Mouse (Mus musculus) intestine, embryonic 15.5 days (tissue): Measurements from ENCODE around the gene Gm10309. TPM values are rescaled to one million over a fixed set of nuclear protein-coding genes. Genes with fewer than 3 reads are reported as not detected.

ENCODE experiments used
- ATAC-seq: fragments of 200-750 bp; cut with Nextera tagmentation; 2 replicates; pipeline ENCODE4 v1.8.0; 2017; ENCODE audit warnings: moderate TSS enrichment, moderate library complexity
- H3K27ac ChIP-seq: fragments of 300-500 bp; sonication (generic); 2 replicates; pipeline ENCODE4 v1.5.1; 2015; ENCODE audit warnings: mild to moderate bottlenecking, inconsistent platforms
- H3K27me3 ChIP-seq: fragments of 300-500 bp; sonication (generic); replicated peaks from 2 replicates; pipeline ENCODE4 v1.6.1; 2015; ENCODE audit warnings: inconsistent platforms
- H3K36me3 ChIP-seq: fragments of 300-500 bp; sonication (generic); 2 replicates; pipeline ENCODE4 v1.6.1; 2015; ENCODE audit warnings: inconsistent platforms
- H3K4me1 ChIP-seq: fragments of 300-500 bp; sonication (generic); replicated peaks from 2 replicates; pipeline ENCODE4 v1.6.1; 2015; ENCODE audit warnings: inconsistent platforms
- H3K4me2 ChIP-seq: fragments of 300-500 bp; sonication (generic); replicated peaks from 2 replicates; pipeline ENCODE4 v1.6.1; 2015; ENCODE audit warnings: mild to moderate bottlenecking, inconsistent platforms
- H3K4me3 ChIP-seq: fragments of 300-500 bp; sonication (generic); replicated peaks from 2 replicates; pipeline ENCODE4 v1.5.1; 2015; ENCODE audit warnings: inconsistent platforms
- H3K9ac ChIP-seq: fragments of 300-500 bp; sonication (generic); 2 replicates; pipeline ENCODE4 v1.6.1; 2015; ENCODE audit warnings: inconsistent platforms
- H3K9me3 ChIP-seq: fragments of 300-500 bp; sonication (generic); 2 replicates; pipeline ENCODE4 v1.6.1; 2016; ENCODE audit warnings: inconsistent platforms
- WGBS: fragments of 180-500 bp; shearing (Covaris S2); methylation state at CpG from one replicate; pipeline ENCODE4 v1.1.7; 2015; 5-methylcytosine and 5-hydroxymethylcytosine counted together
- polyA plus RNA-seq: library from polyadenylated mRNA; unstranded; fragments of >200 nt; fragmentation: Nextera tagmentation; extraction: Ambion mirVana; gene quantifications from 2 replicates; pipeline ENCODE4 v1.2.1, GENCODE M21; 2015

Gene Gm10309
- 0.16 and 0.21 TPM in 2 replicates for polyA plus RNA-seq

DNA sequence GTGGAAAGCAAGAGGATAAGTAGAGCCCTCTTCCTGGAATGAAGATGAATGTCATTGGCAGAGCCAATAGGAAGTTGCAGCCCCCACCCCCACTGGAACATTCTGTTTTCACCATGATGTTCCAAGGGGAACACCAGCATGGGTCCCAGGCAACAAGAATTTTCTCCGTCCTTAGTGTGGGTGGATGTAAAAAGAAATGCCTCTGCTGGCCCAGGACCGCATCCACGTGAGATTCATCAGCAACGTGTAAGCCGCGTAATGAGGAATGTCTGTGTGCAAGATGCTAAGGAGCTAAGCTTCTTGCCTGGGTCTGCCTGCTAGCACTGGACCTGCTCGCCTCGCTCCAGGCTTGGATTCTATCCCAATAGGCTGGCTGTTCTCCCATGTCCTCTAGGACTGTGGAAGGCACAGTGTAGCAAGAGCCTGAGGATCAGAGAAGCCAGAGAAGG lies at the start of gene Gm10309:
Gene Gm10309, minus strand, starts transcription at position 50 of the 449 bp plus-strand sequence.
- 89% methylated on average over 8 of the region's 8 CpGs for WGBS
- H3K9ac ChIP-seq: no peak within 1 kb of the TSS
- no peak for ATAC-seq
- no peak within 1 kb of the TSS for H3K27ac ChIP-seq
- H3K4me1 ChIP-seq: 0 out of 2 replicates have a peak, but pooled peaks cover 2% of the 10 kb centered on the region
- H3K9me3 ChIP-seq: no peaks in the 10 kb centered on the region
- H3K4me2 ChIP-seq: no peak within 1 kb of the TSS
- no peak within 1 kb of the TSS for H3K4me3 ChIP-seq
- no peaks in the 10 kb centered on the region for H3K27me3 ChIP-seq
- H3K36me3 ChIP-seq: no peaks in the 10 kb centered on the region

DNA sequence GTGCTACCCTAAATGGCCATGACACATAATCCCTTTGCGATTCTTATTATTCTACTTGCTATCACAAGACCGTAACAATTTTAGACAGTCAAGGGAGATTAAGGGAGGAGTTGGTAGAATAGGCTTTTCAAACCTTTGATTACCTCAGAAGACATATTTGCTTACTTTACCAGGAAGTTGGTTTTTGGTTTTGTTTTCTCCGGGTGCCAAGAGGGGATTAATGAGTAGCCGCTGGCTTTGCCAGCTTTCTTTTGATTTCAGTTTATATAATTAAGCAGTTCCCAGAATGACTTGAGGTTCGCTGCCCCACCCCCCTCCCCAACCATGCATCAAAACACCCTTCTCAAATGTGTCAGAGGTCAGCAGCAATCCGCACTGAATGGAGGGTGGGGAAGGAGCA lies 47.0 kb upstream of the Gm10309 start:
- ATAC-seq: no peak
- Histone ChIP-seq H3K27ac (no peak overlapping the region), H3K9me3 (no peaks in the 10 kb centered on the region), H3K4me1 (no peaks in the 10 kb centered on the region), H3K9ac (no peak overlapping the region), H3K27me3 (no peaks in the 10 kb centered on the region), H3K4me2 (no peak overlapping the region), H3K36me3 (no peaks in the 10 kb centered on the region), H3K4me3 (no peak overlapping the region)
- 75% methylated on average over 6 of the region's 6 CpGs for WGBS

DNA sequence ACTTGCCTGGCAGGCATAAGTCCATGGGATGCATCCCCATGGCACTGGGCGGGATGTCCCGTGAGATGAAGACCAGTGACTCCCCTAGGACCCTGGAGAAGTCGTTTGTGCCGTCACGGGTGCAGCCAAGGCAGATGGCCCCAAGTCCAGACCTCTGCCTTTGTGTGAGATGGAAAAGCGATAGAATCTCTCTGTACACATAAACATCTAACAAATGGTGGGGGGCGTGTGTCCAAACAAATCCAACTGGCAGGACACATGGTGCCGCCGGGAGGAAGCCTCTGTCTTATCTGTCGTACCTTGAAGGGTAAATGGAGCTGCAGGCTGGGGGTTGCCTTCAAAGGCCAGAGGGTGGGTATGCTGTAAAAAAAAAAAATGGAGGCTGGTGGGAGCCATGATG lies 46.5 kb upstream of the Gm10309 start:
- Histone ChIP-seq H3K36me3 (no peaks in the 10 kb centered on the region), H3K4me1 (no peaks in the 10 kb centered on the region), H3K27ac (no peak overlapping the region), H3K9ac (no peak overlapping the region), H3K9me3 (no peaks in the 10 kb centered on the region), H3K27me3 (no peaks in the 10 kb centered on the region), H3K4me3 (no peak overlapping the region), H3K4me2 (no peak overlapping the region)
- ATAC-seq: no peak
- 63% methylated on average over 10 of the region's 10 CpGs for WGBS

DNA sequence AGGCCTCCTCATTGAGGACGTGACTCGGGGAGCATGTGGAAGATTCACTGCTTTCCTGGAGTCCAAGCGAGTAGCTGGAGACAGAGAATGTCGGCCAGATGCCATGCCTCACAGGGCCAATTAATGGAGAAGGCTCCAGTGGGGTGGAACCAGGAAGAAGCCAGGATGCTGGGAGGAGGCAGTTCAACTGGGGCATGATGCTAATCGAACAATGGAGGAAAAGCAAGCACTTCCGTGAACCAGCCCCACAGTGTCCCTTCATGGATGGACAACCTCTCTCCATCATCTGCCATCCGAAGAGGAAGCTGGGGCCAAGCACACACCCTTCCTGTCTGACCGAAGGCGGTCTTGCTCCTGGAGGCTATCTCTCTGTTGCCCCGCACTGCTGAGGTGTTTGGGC lies 44.1 kb upstream of the Gm10309 start:
- WGBS: 80% methylated on average over 10 of the region's 10 CpGs
- H3K9me3 ChIP-seq: no peaks in the 10 kb centered on the region
- H3K9ac ChIP-seq: no peak overlapping the region
- H3K4me1 ChIP-seq: no peaks in the 10 kb centered on the region
- no peak overlapping the region for H3K4me3 ChIP-seq
- H3K36me3 ChIP-seq: no peaks in the 10 kb centered on the region
- no peak overlapping the region for H3K27ac ChIP-seq
- H3K27me3 ChIP-seq: no peaks in the 10 kb centered on the region
- H3K4me2 ChIP-seq: no peak overlapping the region
- no peak for ATAC-seq

DNA sequence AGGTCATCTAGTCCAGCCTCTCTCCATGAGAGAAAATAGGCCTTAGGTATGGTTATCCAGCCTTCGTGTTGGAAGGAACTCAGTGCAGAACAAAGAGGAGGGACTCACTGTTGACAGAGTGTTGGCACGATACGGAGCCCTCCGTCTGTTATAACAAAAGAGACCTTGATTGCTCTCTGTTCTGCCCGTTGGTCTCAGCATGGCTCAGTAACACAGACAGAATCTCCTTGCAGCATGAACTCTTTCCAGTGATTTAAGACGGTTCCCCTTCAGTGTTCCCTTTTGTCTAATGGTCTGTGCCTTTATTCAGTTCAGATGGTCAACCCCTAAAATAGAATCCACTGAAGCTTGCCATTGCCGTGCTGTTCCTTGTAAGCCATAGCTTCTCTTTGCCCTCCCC lies 41.5 kb upstream of the Gm10309 start:
- ATAC-seq: no peak
- no peak overlapping the region for H3K4me2 ChIP-seq
- no peak overlapping the region for H3K27ac ChIP-seq
- no peak overlapping the region for H3K9ac ChIP-seq
- H3K4me3 ChIP-seq: no peak overlapping the region
- no peaks in the 10 kb centered on the region for H3K9me3 ChIP-seq
- no peaks in the 10 kb centered on the region for H3K27me3 ChIP-seq
- no peaks in the 10 kb centered on the region for H3K36me3 ChIP-seq
- WGBS: 88% methylated on average over 7 of the region's 7 CpGs
- H3K4me1 ChIP-seq: no peaks in the 10 kb centered on the region

DNA sequence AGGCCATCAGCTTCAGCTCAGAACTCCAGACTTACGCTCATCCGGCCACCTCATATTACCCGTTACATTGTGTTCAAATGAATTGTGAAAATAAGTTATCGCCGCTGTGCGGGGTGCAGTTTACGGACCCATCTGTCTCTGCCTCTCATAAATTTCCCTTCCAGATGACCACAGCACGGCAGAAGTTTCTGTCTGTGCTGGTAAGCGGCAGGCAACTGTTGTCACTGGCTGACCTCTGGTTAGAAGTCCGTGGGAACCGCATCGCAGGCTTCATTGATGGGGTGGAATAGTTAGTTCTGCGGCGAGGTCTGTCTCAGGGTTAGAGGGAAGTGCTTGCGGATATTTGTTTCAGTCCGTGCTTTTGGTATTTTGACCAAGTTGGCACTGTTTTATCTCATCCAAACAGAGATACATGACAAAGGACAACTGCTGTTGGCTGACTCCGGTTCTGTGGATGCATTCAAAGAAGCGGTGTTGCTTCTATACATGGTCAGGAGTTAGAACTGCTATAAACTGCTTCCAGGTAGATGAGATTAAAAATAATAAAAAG lies 34.9 kb upstream of the Gm10309 start:
- H3K9me3 ChIP-seq: no peaks in the 10 kb centered on the region
- 68% methylated on average over 18 of the region's 18 CpGs for WGBS
- no peak for ATAC-seq
- no peak overlapping the region for H3K4me3 ChIP-seq
- no peak overlapping the region for H3K27ac ChIP-seq
- no peak overlapping the region for H3K9ac ChIP-seq
- H3K27me3 ChIP-seq: no peaks in the 10 kb centered on the region
- no peaks in the 10 kb centered on the region for H3K36me3 ChIP-seq
- H3K4me1 ChIP-seq: 0 out of 2 replicates have a peak, but pooled peaks cover 6% of the 10 kb centered on the region
- no peak overlapping the region for H3K4me2 ChIP-seq

DNA sequence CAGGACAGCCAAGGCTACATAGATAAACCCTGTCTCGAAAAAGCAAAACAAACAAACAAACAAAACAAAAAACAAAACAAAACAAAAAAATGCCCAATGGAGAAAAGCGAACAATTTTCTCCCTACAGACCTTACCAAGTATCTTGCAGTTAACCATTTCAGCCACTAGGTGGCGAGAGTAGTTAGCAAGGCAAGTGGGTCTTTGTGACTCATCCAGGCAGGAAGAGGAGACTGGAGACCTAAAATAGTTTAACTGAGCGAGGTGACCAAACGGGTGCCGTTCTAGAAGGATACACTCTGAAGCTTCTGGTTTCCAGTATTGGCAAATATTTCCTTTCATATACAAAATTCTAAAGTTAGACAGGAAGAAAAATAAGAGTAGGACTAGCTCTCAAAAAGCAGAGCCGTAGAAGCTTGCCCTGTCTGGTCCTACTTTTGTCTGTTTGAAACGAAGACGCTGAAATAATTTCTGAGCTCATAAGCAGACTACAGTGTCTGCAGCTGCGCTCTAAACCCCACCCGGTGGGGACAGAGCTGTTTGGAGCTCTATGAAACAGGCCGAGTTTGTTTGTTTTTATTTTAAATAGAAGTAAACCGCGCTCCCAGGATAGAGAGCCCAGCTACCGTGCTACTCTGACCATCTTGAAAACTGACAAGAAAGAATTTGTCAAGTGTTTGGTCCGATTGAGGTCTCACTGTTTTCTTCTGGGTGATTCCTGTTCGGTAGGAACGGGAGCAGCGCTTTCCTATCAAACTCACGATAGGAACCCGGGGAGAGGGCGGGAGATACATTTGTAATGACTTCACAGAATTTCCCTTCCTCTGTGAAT lies 31.0 kb upstream of the Gm10309 start:
- Histone ChIP-seq H3K36me3 (no peaks in the 10 kb centered on the region), H3K27ac (peak overlapping the region; percentile 40), H3K4me1 (0 out of 2 replicates have a peak, but pooled peaks cover 6% of the 10 kb centered on the region), H3K4me2 (peak overlapping the region; percentile 62), H3K4me3 (peak overlapping the region; percentile 27), H3K9ac (0 out of 2 replicates have a peak overlapping the region, but pooled peaks have one; percentile 17), H3K9me3 (no peaks in the 10 kb centered on the region), H3K27me3 (no peaks in the 10 kb centered on the region)
- 15% methylated on average over 22 of the region's 22 CpGs for WGBS
- ATAC-seq: peak; percentile 86

DNA sequence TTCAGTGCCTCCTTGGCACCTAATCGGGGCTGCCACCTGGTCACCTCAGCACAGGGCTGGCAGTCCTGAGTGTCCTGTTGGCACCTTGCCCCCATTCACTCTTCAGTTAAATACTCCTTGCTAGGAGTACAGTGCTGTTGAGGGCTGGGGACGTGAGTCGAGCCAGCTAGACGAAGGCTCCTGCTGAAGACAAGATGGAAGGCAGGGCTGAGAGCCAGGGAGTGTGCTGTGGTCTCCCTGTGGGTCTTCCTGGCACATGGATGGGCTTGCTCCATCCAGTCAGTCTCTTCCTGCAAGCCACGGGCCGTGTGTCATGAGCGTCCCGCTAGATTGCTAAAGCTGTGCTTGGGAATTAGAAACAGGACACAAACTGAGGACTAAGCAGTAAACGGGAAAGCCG lies 30.1 kb upstream of the Gm10309 start:
- H3K27me3 ChIP-seq: no peaks in the 10 kb centered on the region
- ATAC-seq: no peak
- H3K27ac ChIP-seq: no peak overlapping the region
- 0 out of 2 replicates have a peak, but pooled peaks cover 8% of the 10 kb centered on the region for H3K4me1 ChIP-seq
- no peaks in the 10 kb centered on the region for H3K36me3 ChIP-seq
- no peak overlapping the region for H3K4me3 ChIP-seq
- H3K4me2 ChIP-seq: no peak overlapping the region
- H3K9ac ChIP-seq: no peak overlapping the region
- 80% methylated on average over 10 of the region's 10 CpGs for WGBS
- no peaks in the 10 kb centered on the region for H3K9me3 ChIP-seq

DNA sequence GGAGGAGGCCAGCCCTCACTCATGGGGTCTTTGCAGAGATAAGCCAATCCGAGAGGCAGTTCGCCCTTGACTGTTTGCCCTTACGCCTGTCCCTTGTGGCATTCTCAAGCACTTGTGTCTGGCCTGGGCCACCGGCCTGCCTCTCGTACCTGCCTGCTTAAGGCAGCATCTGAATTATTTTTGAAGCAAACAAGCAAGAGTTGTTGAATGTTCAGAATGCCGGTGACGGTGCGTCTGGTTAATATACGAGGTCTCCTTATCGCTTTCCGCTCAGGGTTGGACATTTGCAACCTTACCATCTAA lies 28.5 kb upstream of the Gm10309 start:
- H3K27ac ChIP-seq: no peak overlapping the region

DNA sequence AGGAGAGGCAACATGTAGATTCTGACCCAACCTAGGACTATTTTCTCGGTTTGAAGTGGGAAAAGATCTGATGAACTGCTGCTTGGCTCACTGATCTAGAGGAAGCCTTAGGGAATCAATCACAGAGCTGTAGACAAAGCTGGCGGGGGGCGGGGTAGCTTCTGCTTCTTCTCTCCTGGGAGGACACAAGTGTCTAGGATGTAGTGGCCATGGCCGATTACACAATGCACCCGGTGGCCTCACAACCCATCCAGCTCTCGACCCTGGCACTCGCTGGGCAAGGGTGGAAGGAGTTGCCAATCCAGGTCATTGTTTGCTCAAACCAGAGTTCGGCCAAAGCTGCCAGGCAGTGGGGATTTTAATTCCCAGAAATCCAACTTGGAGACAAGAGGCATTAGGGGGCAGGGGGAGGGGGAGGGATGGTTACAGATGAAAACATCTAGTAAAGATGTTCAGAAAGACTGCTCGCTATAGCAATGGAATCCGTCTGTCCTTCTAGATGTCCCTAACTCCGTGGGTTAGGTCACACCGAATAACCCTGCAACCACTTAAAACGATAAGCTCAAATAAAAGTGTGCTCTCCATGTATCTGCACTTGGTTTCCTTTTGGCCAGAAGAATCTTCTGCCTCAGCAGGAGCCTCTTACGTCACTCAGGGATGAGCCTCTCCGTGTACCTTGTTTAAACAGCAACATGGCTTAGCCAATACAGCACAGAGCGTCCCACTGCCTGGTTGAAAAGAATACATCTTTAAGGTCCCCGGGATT lies 27.9 kb upstream of the Gm10309 start:
- Histone ChIP-seq H3K4me1 (0 out of 2 replicates have a peak, but pooled peaks cover 10% of the 10 kb centered on the region), H3K36me3 (no peaks in the 10 kb centered on the region), H3K27ac (no peak overlapping the region), H3K9me3 (no peaks in the 10 kb centered on the region), H3K4me3 (no peak overlapping the region), H3K4me2 (no peak overlapping the region), H3K27me3 (no peaks in the 10 kb centered on the region), H3K9ac (no peak overlapping the region)
- 69% methylated on average over 17 of the region's 17 CpGs for WGBS
- no peak for ATAC-seq

More for the DNA sequence above, 28.5 kb upstream of the Gm10309 start:
- Histone ChIP-seq H3K9ac (no peak overlapping the region), H3K4me2 (no peak overlapping the region), H3K27me3 (no peaks in the 10 kb centered on the region), H3K4me3 (no peak overlapping the region), H3K9me3 (no peaks in the 10 kb centered on the region), H3K4me1 (0 out of 2 replicates have a peak, but pooled peaks cover 10% of the 10 kb centered on the region), H3K36me3 (no peaks in the 10 kb centered on the region)
- no peak for ATAC-seq
- WGBS: 71% methylated on average over 11 of the region's 11 CpGs

DNA sequence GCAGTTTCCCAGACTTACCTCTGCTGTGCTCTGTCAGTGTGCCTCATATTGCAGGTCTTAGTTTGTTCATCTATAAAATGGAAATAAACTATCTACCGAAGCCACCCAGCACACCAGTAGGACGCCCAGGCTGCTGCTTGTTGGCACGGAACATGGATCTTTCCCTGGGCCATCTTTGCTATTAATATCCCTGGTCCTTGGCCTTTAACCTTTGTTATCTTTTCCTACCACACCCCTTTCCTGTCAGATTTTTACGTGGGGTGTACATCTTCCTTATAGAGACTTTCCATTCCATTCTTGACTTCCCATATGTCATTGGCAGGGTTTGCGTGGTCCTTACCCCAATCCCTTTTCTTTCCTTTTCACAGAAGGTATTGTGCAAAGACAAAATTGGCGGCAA lies 26.2 kb upstream of the Gm10309 start:
- H3K9me3 ChIP-seq: no peaks in the 10 kb centered on the region
- H3K4me1 ChIP-seq: 0 out of 2 replicates have a peak, but pooled peaks cover 4% of the 10 kb centered on the region
- no peak overlapping the region for H3K27ac ChIP-seq
- H3K36me3 ChIP-seq: no peaks in the 10 kb centered on the region
- H3K4me3 ChIP-seq: no peak overlapping the region
- no peak overlapping the region for H3K4me2 ChIP-seq
- H3K27me3 ChIP-seq: no peaks in the 10 kb centered on the region
- H3K9ac ChIP-seq: no peak overlapping the region
- ATAC-seq: no peak
- 80% methylated on average over 6 of the region's 6 CpGs for WGBS

DNA sequence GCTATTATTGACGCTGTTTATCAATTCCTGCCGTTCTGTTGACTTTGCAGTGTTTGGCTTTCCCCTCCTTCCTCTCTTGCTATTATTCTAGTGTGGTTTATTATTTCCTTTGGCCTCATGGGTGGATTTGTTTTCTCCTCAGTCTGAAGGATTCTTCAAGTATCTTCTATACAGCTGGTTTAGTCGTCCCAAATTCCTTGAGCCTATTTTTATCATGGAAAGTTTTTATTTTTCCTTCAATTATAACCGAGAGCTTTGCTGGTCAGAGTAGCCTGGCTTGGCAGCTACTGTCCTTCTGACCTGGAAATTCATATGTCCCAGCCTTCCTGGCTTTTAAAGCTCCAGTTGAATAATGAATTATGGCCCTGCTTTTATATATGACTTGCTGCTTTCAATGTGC lies 24.4 kb upstream of the Gm10309 start:
- Histone ChIP-seq H3K9me3 (no peaks in the 10 kb centered on the region), H3K27me3 (no peaks in the 10 kb centered on the region), H3K36me3 (no peaks in the 10 kb centered on the region), H3K9ac (no peak overlapping the region), H3K4me3 (no peak overlapping the region), H3K4me2 (no peak overlapping the region), H3K27ac (no peak overlapping the region), H3K4me1 (0 out of 2 replicates have a peak, but pooled peaks cover 4% of the 10 kb centered on the region)
- no peak for ATAC-seq
- WGBS: 55% methylated on average over 4 of the region's 4 CpGs
